Mouse (Mus musculus) small intestine, adult 2 months (tissue): ENCODE measurements at regions not wholly inside any gene's neighbourhood (a gene's known extent, or its start where the extent isn't known, plus 50 kb on each side); places are given as distances from the start of the nearest gene placed in this dataset.

Experiments used
- CTCF ChIP-seq: fragments of 200-500 bp; IDR thresholded peaks from 2 replicates; pipeline ENCODE4 v1.5.1; 2012; ENCODE audit warnings: low read depth, mild to moderate bottlenecking, control low read depth, inconsistent platforms, low read length, moderate library complexity, mixed read lengths; ENCODE audit not compliant: insufficient replicate concordance, insufficient read length; ENCODE audit errors: extremely low read depth
- POLR2A ChIP-seq: fragments of 200-500 bp; IDR thresholded peaks from 2 replicates; pipeline ENCODE4 v1.6.1; 2012; ENCODE audit warnings: low read depth, mild to moderate bottlenecking, control low read depth, inconsistent platforms, low read length, moderate library complexity

DNA sequence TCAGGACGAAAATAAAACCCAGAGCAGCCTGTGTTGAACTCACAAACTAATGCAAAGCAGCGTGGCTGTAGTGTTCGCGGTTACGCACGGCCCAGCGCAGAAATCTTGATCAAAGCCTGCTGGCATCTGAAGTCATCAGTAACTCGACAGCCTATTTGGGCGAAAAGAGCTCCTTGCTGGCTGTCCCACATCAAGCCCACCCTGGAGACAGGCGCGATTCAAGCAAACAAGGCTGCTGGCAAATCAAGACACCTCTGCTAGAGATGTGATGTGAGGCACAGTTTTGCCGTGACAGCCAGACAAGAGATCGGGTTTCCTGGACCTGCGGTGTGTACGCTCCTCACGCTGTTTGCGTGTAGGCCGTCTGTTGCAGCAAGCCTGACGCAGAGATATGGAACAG is 197.5 kb upstream of the Msx2 start:
- TF ChIP-seq CTCF (no peak), POLR2A (no peak)
